Mouse (Mus musculus) CH12F3 (cell line): ENCODE data around the gene Grb10.

Experiments
- in situ Hi-C: fragments of 300-500 bp; cut with MboI; formaldehyde crosslinking; loops from 2 replicates; pipeline ENCODE4 v1.14.3; 2020; ENCODE audit warnings: low sequenced_read_pairs

Grb10 gene

DNA sequence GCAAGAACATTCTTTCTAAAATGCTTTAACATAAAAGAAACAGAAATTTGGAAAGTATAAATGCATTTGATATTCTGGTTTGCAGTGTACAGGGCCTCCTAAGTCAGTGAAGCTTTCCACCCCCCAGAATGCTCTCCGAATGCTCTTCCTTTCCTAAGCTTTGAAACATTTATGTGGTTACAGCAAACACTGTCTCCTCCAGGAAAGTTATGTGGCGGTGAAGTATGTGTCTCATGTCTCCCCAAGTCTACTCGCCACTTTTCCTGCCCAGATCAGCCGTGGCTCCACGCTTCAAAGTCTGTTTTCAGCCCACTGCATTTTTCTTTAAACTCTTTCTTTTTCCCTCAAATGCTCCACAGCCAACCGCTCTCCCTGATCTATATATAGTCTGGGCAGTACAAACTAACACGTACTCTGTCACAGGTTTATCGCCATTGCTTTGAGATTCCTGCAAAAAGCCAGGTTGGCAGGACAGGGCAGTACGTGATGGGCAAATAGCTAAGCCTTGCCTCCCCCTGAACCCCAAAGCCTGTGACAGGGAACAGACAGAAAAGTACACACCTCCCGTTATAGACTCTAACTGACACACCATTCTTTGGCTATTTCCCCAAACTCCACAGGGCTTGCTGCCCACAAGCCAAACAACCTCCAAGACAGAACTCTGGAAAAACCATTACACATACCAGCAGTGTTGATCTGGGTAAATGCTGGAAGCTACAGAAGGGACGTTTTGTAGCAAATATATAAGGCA is 84.9 kb downstream of the Grb10 start:
- in situ Hi-C loops: loop anchor here (25.0 kb wide), 1 partner anchor 441 kb away; no protein-coding TSS in a partner anchor

DNA sequence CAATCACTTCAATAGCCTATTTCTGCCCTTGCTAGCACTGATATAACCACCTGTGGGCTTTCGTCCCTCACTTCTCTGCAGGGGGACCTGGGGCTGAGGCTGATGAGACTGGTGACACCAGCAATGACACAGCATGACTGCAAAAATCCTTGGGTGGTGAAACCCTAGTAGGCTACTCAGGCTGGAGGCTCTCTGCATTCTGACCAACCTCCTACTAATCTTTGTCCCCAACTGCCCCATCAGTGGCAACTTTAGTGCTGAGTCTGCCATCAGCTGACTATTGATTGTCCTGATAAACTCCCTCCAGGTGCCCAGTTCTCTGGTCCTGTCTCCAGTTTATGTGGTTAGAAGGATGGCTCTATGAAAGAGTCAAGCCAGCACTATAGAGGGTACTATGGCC is 85.9 kb downstream of the Grb10 start:
- in situ Hi-C loops: loop anchor here (25.0 kb wide), 1 partner anchor 440 kb away; no protein-coding TSS in a partner anchor

DNA sequence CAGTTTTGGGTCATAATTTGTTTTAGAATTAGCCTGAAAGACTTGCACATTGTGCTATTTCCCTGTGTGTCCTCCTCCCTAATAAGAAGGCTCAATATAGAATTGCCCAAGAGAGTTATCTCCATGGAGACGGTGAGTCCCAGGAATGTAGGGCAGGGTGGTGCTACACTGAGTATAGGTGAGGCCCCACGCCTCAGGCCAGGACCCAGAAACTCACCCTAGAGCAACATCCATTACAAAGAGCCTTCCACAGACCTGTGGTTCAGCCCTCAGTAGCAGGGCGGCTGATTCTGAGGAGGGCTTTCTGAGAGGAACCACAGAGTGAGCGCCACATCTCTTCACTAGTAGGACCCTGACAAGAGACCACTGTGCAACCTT is 89.5 kb downstream of the Grb10 start:
- in situ Hi-C loops: no loop called here

DNA sequence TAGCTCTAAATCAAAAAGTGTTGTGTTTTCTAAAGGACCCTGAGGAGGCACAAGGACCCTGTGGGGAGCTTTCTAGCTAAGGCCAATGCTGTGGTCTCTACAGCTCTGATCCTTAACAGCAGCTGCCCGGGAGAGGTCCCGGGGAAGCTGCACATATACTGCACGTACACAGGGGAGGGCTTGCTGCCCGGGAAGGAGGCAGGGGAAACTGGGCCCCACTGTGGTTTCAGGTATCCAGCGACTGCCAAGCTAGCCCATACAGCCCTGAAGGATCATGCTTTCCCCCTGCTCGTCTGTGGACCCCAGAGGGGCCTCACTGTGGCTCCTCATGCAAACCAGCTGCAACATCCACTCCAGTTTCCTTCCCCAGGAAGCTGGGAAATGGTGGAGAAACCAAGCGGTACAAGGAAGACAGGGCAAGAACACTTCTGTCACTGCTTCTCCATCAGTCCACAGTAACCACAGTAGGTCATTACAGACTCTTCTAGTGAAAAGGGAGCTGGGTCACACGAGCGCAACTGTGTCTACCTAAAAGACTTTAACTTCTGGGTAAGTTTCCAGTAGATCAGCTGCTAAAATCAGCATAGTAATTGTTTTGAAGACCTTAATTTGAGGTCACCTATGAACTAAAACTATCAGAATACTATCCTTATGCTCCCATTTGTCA is 90.0 kb downstream of the Grb10 start:
- in situ Hi-C loops: no loop called here

DNA sequence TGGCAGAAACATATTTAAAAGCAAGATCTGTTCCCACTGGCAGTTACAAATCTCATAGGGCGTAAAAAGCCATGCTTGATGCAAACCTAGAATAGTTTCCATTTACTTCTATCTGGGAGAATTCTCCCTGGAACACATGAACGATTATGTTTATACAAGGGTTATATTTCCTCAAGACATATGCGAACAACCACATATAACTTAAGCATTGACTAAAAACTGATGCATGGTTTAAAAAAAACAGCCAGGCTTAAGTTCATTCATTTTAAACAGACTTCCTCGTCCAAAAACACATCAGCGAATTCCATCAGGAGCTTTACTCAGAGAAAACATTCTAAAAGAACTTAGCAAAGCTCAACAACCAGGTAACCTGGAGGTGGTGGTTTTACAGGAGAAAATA is 90.6 kb downstream of the Grb10 start:
- in situ Hi-C loops: no loop called here

DNA sequence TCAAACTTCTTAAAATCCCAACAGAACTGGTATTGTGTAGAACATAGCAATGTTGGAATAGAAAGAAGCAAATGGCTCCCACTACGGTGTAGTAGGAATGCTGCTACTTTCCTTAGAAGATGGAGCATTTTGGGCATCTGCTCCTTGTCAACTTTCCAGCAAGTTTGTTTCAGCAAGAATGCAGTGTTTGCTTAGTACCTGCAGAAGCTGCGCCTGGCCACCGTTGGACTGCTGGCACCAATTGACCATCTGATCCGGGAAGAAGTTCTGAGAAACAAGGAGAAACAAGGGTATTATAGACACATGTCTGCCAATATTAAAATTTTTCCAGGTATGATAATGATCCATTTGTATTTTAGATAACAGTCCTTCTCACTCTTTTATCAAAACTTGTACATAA is 92.7 kb downstream of the Grb10 start:
- in situ Hi-C loops: no loop called here

DNA sequence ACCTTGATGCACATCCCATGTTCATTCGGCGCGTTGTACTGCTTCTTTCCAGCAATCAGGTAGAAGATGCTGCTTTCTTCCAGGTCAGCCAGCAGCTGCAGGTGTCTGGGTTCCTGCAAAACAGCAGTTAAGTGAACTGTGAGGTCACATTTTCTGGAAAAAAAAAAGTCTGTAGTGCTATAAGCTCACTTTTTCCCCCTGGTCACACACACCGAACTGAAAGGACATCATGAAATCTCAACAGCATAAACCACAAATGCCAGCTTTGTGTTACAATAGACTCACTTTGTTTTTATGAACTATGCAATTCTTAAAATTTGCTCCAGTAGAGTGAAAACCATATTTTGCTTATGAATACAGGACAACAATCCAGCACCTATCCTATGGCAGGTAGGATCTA is 93.7 kb downstream of the Grb10 start:
- in situ Hi-C loops: no loop called here

DNA sequence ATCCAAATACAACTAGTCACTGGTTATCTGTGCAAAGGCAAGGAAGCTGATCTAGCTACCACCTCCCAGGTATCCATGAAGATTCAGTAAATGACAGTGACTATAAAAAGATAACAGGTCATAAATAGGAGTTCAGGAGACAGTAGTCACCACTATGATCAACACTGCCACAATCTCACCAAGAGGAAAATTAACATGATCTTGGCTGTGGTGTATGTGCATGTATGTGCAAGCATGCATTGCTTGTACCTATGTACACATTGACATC is 94.5 kb downstream of the Grb10 start:
- in situ Hi-C loops: no loop called here

DNA sequence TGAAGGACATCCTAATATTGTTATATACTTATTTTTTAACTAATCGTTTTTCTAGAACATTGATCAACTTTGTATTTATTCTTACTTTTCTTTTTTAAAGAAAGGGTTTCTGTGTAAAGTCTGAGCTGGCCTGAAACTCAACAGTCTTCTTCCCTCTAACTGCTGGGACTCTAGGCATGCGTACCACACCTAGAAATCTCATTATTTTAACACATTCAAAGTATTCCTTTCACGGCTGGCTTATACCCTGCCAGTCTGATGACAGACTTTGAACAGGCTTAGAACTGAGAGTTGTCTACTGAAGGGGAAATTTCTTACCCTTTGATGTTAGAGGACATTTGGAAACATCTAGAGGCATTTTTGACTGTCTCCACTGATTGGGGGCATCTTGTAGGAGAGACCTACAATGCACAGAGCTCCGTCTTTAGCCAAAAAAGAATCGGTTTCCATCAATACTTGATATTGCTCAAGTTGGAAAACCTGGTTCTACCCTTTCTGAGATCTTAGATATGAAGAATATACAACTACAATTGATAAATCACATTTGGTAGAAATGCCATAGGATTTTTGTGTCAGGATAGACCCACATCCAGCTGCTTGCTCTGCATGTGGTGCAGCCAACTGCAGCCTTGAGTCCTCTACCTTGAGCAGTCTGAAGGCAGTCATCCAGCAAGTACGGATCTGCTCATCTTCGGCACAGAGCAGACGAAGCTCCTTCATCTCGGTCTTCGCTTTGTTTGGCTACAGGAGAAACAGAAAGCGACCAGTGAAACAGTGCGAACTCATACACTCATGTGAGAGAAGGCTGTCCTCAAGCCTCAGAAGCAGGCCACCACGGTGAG is 95.0 kb downstream of the Grb10 start:
- in situ Hi-C loops: no loop called here

DNA sequence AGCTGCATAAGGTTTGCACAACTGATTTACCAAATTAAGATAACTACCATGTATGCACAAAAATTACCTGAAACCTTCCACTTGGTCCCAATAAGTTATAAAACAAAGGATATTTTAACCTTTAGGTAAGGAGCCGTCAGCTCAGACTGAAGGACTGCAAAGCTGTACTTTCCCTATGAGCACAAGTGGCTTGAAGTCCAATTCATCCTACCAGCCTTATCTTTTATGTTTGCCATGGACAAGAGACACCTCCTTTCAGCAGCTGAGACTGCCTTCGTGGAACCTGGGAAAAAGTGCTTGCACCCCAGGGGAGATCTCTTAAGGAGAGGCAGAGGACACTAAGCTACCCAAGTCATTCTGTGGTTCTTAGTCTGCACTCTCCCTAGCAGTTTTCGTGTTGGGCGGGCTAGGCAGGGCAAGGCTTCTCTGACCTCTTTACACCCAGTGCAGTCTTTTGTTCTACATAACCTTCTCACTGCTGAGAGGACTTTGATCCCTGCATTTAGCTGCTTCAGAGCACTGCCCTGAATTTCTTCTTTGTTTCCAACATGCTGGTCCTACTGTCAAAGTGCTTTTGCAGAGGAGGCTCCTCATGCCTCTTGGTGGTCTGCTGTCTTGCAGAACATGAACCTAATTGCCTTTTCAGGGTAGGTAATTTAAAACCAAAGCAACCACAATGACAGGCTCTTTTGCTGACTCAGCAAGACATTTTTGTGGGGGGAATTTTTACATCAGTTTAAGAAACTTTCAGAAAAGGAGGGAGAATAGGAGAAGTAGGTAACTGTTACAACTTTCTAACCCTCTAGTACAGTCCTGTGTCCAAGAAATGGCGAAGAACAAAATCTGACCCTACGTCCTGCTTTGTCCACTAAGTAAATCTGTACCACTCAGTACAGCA is 95.9 kb downstream of the Grb10 start:
- in situ Hi-C loops: no loop called here

DNA sequence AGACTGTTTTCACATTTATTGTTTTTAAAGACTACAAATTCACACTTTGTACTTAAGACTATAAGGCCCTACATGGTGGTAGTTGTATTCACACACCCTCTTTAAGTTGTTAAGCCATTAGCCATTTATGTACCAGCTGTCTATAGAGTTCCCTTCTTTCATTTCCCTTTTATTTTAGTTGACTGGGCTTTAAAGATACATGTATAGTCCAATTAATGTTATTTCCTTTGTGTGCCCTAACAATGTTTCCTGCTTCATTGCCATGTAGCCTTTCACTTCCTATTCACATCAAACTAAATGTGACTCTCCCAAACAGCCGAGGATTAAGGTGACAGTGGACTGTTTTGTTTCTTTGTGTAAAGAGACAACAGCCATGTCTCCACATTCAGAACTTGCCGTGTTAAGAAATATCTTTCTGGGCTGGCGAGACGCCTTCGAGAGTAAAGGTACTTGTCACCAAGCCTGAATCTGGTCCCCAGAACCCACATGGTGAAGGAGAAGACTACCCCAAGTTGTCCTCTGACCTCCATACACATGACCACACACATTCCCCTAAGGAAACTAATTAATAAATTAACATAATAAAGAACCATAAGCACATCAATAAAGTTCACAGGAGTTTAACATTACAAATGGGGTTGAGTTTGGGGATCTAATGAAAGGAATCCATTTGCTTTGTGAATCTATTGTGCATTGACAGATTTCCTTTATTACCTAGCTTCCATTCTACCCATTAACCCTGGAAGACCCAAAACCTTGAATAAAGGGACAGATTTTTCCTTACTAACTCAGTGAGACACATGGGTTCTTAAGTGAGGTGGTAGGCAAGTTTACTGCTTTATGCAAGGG is 97.4 kb downstream of the Grb10 start:
- in situ Hi-C loops: no loop called here

DNA sequence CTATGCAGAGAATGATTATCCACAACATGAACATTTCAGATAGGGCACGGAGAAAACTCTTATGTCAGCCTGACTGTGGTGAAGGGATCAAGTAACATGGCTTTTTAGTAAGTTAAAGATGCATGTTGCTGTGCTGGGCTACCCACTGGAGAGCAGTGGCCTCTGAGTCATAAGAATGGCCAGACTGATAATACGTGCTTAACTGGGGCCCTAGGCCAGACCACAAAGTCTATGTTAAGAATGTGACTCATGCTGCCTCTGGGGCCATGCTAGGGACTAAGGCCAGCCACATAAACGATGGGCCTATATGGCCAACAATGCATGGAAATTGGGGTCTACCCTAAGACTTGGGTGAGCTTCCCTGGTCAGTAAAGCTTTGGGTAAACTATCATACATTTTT is 98.9 kb downstream of the Grb10 start:
- in situ Hi-C loops: no loop called here

DNA sequence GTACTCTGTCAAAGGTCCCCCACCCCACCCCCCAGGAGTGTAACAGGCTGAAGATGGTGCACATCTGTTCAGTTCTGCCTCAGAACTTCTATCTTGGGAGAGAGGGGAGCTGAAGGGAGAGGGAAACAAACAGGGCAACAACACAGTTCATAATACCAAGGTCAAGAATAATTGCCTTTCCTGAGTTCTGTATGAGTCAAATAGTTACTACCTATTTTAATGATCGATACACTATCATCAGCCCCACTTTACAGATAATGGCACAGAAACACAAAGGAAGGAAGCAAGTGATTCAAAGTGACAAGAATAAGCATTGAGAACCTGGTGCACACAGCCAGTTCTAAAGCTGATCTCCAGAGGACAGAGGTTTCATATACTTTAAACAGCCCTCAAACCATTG is 99.9 kb downstream of the Grb10 start:
- in situ Hi-C loops: no loop called here

DNA sequence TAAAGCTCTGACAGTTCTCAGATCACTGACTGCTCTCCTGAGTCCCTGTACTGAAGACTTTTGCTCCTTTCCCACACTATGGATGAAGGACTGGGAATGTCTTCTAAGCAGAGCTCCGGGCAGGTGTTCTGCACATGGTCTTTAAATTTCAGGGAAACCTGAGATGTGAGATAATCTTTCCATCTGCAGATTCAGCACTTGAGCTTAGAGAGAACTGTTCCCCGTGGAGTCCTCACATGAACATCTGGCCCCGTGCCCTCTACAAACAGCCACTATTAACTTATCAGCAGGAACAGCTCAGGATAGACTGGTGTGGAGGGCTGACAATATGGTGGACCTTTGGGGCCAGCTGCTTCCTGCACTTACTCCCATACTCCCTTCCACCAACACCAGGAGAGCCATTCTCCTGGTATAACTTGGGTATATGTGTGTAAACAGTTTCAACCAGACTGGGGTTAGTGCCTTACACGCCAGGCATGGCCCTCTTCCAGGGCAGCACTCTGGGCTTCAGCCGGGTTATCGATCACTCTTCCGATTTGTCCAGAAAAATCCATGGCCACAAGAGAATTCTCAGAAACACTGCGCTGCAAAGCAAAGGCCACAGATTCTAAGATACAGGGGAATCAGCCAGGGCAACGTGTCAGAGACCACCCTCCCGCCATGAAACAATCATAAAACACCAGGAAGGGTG is 101.0 kb downstream of the Grb10 start:
- in situ Hi-C loops: no loop called here

DNA sequence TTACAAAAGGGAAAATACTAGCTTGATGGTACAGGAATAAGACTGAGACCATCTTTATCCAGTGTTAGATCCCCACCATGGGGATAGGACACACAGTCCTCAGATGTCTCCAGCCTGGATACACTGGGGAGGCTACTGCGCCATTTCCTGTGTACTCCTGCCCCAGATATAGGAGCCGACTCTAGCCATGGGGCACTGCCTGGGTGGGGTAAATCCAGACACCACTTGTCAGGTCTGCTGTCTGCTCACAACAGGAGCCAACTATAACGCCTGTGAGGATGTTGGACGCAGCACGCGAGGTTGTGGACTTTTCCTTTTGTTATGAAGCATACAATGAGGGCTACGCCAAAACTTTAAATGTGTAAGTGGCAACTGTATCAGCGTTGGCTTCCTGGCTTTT is 103.7 kb downstream of the Grb10 start:
- in situ Hi-C loops: no loop called here

DNA sequence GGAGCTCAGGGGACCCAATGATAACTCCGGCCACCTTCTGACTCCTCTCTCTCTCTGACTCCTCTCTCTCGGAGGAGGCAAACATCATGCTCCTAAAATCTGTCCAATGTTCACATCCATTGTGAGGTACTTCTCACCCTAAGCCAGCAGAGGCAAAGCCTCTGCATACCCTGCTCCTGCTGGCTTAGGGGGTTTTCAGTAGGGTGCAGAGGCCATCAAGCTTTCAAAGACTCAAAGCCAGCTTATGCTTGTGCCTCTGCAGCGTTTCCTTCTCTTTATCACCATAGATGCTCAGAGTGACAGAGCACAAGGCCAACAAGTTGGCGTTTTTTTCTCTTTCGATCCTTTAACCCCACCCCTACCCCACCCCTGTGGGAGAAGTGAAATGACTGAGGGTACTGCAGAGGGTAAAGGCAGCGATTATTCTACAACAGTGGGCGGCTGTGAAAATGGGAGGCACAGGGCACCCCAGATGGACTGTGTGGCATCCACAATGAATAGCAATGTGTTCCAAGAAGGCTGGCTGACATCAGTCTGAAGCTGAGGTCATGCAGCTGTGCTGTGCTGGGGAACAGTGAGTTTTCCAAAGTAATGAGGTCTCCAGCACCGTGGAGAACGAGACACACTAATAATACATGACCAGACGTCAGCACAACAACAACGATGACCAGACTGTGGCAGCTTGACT is 106.2 kb downstream of the Grb10 start:
- in situ Hi-C loops: no loop called here

DNA sequence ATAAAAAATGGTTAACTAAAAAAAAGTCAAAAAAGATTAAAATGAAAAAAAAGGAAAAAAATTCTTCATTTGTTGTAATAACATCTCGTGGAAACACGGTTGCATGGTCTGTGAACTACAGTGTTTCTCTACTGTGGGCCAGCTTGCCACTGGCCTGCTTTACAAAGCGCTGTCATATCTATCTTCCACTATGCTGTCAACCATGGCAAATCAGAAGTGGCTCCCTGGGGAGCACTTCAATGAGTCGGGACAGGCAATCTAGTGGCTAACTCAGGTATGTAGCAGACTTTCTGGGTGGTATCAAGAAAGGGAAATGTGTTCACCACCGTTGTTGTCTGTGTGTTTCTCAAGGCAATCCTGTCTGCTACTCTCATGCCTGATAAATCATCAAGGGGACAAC is 106.8 kb downstream of the Grb10 start:
- in situ Hi-C loops: no loop called here

DNA sequence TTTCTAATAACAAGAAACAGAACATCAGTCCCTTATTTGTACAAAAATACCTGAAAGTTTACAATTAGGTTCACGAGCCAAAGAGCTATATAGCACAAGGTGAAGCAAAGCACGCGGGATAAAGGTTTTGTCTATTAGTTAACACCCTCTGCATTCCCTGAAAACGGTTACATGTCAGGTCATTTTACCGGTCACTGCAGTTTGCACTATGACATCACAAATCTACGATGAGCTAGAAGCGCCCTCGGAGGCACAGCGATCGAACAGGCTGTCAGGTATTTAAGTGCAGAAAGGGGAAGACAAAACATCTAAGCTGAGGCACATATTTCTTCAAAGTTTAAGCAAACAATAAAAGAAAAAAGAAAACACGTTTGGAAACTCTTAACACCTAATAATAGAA is 108.0 kb downstream of the Grb10 start:
- in situ Hi-C loops: no loop called here

DNA sequence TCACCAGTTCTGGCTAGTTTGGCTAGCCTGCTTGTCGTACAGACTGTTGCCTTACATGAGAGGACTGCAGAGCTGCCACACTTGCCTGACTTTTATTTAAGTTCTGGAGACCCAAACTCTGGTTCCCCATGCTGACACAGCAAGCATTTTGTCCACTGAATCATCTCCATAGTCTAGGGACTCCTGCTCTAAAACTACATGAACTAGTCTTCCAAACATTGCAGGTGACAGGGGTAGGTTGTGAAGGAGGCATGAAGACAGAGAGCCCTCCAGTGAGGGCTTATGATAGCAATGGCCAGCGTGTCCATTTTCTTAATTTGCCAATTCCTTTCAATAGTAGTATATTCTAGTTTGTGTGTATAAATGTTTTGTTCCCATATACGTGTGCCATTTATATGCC is 109.4 kb downstream of the Grb10 start:
- in situ Hi-C loops: no loop called here
